Mouse (Mus musculus) erythroblast, embryonic 14.5 days (primary cell): Measurements from ENCODE around the gene Higd2a.

Experiments used
- GATA1 ChIP-seq: IDR thresholded peaks from 2 replicates; pipeline ENCODE4 v1.6.1; 2012; ENCODE audit warnings: low read length, inconsistent platforms, mixed read lengths
- TAL1 ChIP-seq: IDR thresholded peaks from 3 replicates; pipeline ENCODE4 v1.6.1; 2012; ENCODE audit warnings: low read length, inconsistent platforms, mixed read lengths

DNA sequence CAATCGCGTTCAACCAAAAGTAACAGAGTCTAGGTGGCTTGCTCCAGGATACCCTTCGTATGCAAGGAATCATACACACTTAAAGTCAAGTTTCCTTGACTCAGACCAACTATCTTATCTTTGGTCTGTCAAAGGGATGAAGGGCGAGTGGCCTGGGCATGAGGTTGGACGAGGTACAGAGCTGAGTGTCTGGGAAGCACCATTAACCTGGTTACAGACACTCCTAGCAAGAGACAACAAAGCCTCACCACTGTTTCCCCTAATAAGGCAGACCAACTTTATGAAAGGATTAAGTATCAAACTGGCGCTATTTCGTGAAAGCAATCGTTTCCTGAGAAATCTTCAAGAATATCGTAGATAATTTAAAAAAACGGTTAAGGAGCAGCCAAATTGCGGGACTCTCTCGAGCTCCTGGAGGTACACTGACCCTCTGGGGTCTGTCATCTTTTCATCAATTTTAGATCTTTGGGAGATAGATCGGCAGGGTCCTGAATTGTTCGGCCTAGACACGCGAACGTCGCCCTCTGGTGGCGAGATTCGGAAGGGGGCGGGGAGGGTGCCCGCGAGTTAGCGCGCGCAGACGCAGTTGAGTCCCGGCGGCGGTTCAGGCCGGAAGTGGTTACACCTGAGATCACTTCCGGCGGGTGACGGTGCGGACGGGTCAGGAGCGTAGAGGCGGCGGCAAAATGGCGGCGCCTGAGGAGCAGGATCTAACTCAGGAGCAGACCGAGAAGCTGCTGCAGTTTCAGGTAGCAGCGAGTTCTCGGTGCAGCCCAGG lies 31.3 kb downstream of the Higd2a start, which contains the start of gene Faf2:
- TF ChIP-seq TAL1 (no peak), GATA1 (no peak)
